Mouse (Mus musculus) c-Kit-positive CD71-positive TER-119-positive erythroid progenitor cells, embryonic 14.5 days (primary cell): ENCODE data around the gene Rhebl1.

ENCODE experiments used
- DNase-seq: peaks from one replicate; pipeline ENCODE4 v3.0.0-alpha.2; 2013; ENCODE audit warnings: low spot score

The Rhebl1 gene

DNA sequence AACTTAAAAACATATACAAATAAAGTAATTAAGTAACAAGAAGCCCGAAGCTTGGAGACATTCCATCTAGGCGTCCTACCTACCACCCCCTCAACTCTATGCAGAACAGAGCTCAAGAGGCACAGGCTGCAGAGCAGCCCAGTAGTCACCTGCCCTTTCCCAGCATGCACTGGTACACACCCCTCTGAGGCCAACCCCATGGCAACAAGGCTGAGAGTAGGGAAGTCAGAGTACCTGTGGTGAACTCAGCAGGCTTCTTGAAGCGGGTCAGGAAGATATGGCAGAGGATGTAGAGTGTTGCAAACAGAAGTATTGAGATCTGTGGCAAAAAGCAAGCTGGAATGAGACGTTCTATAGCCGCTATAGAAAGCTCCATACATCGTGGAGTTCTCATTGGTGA, 20.6 kb upstream of the Rhebl1 start:
- DNase-seq = no peak

DNA sequence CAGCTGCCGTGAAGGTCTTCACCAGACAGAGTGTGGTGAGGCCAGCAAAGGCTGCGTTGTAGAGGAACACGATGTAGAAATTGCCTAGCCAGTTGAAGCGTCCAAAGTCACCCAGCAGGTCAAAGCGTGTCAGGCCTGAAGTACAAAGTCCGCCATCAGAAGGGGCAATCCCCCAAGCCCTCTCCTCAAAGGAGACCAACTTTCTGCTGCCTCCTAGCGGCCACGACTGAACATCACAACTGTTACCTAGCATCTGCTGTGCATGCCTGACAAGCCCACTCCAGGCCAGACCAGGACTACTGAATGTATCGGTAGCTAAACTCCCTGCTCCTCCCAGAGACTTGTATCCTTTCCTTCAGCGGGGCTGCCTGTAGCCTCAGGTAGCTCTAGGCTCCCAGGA, 10.4 kb upstream of the Rhebl1 start:
- no peak for DNase-seq

- DNase-seq = no peak
Measured at GRCm38 (mm10) chr15:98902600-98902999, 8.3 kb upstream of the Rhebl1 start.

DNA sequence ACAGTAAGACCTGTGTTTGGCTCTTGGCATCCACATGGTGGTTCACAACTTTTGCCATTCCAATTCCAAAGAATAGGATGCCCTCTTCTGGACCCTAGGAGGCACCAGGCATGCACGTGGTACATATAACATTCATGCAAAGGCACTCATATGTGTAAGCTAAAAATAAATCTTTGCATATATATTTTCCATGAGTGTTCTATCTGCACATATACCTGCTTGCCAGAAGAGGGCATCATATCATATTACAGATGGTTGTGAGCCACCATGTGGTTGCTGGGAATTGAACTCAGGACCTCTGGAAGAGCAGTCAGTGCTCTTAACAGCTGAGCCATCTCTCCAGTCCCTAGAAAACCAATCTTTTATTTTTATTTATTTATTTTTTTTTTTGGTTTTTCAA, 7.2 kb upstream of the Rhebl1 start:
- no peak for DNase-seq

- no peak for DNase-seq
Measured at GRCm38 (mm10) chr15:98897928-98898800, 3.8 kb upstream of the Rhebl1 start, which contains the start of gene Dhh. TSS of gene Dhh (minus strand) at chr15:98898540.

DNA sequence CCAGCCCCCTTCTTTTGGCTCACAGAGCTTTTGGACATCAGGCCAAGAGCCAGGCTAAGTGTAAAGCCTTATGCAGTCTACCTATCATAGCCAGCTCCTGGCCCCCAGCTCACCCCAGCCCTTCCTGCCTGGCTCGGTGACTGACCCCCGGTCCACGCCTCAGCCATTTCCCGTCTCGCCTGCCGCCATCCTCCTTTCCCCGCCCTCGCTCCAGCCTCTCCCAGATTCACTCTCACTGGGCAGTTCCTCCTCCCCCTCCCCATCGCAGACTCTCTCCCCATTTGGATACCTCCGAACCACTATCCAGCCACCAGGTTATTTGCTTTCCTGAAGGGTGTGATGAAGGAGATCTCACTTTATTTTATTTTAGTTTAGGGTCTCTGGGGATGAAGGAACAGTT, 3.2 kb upstream of the Rhebl1 start:
- DNase-seq = no peak

GRCm38 (mm10) chr15:98895635-98896589, 1.6 kb upstream of the Rhebl1 start:
- no peak for DNase-seq

- DNase-seq = no peak
Measured at GRCm38 (mm10) chr15:98894746-98895634, 650 bp upstream of the Rhebl1 start.

DNA sequence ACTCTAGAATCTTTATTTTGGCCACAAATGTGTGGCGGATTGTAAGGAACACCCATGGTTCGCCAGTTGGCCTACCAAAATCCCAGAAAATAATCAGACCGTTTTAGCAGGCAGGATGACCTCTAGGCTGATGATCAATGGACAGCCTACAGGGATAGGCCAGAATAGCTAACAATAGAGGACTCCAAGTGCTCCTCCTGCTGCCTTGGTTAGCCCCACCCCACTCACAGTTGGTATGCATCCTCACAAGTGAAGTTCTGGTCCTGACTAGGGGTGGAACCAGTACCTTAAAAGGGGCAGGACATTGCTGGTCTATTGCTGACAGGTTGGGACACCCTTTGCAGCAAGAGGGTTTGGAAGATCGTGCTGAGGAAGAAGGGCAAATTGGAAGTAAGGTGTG, 1.3 kb downstream of the Rhebl1 start:
- DNase-seq = no peak

DNA sequence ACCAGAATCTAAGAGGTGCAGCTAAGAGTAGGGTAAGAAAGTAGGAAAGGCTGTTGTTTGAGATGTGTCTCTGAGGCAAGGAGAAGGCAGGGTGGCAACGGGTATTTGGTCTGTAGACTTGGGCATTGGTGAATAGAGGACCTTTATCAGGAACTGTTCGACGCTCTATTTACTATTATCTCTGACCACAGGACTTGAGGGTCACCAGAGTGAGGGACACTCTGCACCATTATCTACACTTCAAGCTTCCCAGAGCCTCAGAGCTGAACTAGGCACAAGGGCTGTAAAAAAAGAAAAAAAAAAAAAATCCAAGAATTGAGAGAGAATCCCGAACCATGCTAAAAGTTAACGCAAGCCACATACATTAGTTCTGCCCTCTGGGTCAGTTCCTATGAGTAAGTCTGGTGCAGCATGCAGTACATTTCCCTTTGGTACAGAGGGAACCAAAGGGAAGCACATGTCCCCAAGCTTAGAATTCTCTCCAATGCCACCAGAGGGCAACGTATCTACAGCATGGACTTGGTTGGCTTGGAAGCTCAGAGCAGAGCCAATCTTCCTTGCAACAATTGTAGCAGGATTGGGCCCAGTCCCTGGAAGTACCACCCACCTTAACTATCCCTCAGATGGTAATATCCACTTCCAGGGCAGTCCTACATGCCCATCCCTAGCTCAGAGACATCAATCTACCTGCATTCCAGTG, 2.3 kb downstream of the Rhebl1 start:
- no peak for DNase-seq

DNA sequence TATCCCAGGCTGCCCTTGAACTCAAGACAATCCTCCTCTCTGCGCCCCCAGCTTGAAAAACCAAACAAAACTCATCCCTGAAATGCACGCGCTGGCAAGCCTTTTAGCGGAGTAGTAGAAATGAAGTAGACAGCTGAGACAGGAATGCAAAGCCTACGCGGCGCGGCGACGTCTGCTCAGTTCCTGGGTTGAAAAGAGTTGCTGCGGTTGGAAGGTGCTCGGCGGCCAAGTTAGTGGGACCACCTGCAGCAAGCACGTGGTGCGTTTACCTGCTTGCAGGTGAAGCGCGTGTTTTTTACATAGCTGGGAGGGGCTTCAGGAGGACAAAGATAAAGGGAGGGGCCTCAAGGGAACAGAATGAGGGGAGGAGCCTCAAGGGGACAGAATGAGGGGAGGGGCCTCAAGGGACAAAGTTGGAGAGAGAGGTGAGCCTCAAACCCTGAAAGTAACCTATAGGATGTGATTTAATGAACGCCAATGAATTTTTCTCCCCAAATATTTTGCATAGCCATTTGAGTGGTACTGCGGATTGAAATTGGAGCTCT, 3.1 kb downstream of the Rhebl1 start:
- DNase-seq = no peak

DNA sequence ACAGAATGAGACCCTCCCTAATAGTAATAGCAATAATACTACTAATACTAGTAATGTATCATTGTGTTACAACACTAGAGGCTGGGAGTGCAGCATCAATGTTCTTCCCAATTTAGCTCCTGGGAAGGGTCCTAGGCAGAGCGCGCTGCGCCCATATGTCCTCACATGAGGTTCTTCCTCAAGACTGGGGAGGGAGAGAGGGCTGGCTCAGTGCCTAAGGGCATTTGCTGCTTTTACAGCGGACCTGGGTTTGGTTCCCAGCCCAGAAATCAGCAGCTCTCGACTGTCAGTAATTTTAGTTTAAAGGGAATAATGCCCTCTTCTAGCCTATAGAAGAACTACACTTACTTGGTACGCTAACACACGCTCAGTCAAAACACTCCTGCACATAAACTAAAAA, 6.8 kb downstream of the Rhebl1 start:
- DNase-seq = no peak

DNA sequence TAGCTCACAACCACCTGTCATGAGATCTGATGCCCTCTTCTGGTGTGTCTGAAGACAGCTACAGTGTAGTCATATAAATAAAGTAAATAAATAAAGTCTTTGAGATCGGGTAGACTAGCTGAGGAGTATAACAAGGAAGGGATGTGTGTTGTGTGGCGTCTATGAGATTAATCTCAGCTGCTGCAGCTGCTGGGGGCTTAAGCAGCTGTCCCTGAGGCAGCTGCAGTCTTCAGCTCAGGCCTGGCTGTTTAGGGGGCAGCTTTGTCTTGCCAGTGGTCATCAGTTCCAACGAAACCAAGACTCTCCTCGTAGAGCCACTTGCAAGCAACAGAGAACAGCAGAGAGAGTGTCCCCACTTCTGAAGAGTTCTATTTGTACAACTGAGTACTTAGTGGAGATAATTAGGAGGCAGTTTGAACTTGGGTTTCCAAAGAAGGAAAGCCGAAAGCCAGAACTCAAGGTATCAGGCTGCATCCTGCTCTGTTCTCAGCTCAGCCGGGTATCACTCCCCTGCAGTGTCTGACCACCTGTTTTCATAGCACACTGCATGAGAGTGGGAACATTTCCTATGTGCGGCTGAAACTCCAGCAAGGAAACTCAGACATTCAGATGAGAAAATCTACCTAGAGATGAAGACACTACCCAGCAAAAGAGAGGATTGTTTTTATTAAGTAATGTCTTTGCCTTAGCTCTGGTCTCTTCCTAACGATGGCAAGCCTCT, 7.5 kb downstream of the Rhebl1 start:
- no peak for DNase-seq

- DNase-seq = no peak
Measured at GRCm38 (mm10) chr15:98884106-98884505, 10.2 kb downstream of the Rhebl1 start.

DNA sequence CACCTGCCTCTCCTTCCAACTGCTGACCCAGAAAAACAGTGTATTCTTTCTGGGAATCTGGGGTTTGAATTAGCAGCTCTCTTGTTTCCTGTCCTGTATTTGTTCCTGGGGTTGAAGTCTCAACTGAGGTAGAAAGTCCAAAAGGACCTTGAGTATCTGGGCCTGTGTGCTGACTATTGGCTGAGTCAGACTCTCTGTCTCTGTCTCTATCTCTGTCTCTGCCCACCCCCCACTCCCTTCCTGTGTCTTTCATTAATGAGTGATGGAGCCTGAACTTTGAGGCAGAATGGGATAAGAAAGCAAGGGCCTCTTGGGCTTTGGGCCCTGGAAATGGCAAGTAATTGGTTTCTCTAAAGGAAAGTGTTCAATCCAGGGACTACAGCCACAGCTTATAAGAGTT, 10.7 kb downstream of the Rhebl1 start:
- no peak for DNase-seq

DNA sequence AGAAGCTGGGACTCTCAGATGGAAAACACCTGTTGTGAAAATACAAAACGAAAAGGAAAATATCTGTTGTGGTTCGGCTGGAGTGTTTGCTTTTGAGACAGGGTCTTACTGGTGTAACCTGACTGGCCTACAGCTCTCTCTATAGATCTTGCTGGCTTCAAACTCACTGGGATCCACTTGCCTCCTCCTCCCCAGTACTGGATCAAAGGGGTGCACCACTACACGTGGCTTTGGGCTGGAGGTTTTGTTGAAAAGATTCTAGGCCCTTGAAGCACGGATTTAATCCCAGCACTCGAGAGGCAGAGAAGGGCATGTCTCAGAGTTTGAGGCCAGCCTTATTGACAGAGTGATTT, 12.7 kb downstream of the Rhebl1 start:
- DNase-seq = no peak

- peak; percentile 94 for DNase-seq
Measured at GRCm38 (mm10) chr15:98880978-98881655, 13.2 kb downstream of the Rhebl1 start.

- DNase-seq = peak; percentile 85
Measured at GRCm38 (mm10) chr15:98877331-98877730, 17.0 kb downstream of the Rhebl1 start.
